ENCODE assay signal across 14 mouse cellular contexts in the genomic region with DNA sequence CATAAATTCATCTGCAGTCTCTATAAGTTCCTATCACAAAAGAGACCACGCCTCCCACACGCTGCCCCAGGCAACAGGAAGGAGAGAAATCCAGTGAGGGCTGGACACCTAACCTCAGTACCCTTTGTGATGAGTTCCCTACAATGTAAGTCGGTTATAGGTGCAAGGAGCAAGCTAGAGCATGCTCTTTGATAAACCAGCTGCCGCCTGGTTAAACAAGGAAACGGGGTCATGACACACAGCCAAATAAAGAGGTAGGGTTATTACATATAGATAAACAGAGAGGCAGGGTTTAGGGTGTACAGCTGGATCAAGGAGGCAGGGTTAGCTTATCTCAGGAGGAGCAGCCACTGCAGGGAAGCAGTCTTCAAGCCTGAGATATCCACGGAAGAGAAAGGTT. TPM values are rescaled to one million over a fixed set of nuclear protein-coding genes. Genes with fewer than 3 reads are reported as not detected.
DNase-seq lines count a peak whose midpoint lies in the region; ATAC-seq lines count a peak whose summit lies in the region.
"Had no signal": no experiment of that assay in that cellular context is flagged by ENCODE, and none has a peak within 500 bp of the region (broad histone marks: within the 10 kb centered on the region; RNA-seq: fewer than 3 reads in every experiment).

No protein-coding gene starts in this region.

- ATAC-seq in heart, embryonic 12.5 days (ENCODE audit: insufficient number of reproducible peaks, low FRiP score): peak; percentile 33; the same call in 1 of the 2 replicates
- ATAC-seq in common myeloid progenitor, adult 5-6 weeks (replicated peaks; ENCODE audit: low read depth, poor library complexity, severe bottlenecking): peak; percentile 77
- ATAC-seq in liver, embryonic 12.5 days: peak; percentile 99
- peak; percentile 95 for ATAC-seq in stomach, embryonic 15.5 days (ENCODE audit: insufficient read depth, low FRiP score, low read depth)

- H3K36me3 ChIP-seq in heart, embryonic 12.5 days: no peaks in the 10 kb centered on the region
- H3K36me3 ChIP-seq in liver, embryonic 12.5 days: no peaks in the 10 kb centered on the region
- no peaks in the 10 kb centered on the region for H3K36me3 ChIP-seq in stomach, embryonic 15.5 days

- no peak for DNase-seq in heart, adult 8-10 months (ENCODE audit: low spot score)
- DNase-seq in cerebellum, adult 8-10 months: no peak
- no peak for DNase-seq in kidney, postnatal 36 days
- no peak for DNase-seq in adrenal gland, postnatal 36 days
- DNase-seq: heart, postnatal 14 days; kidney, adult 2 months; right cerebral cortex, postnatal 14 days had no signal

- H3K27ac ChIP-seq in heart, embryonic 12.5 days (ENCODE audit: poor library complexity, severe bottlenecking): no peak overlapping the region
- peak overlapping the region; percentile 96 for H3K27ac ChIP-seq in liver, embryonic 12.5 days
- 0 out of 2 replicates have a peak overlapping the region, but pooled peaks have one; percentile 49 for H3K27ac ChIP-seq in stomach, embryonic 15.5 days
- H3K27ac ChIP-seq: macrophage had no signal

- no peaks in the 10 kb centered on the region for H3K9me3 ChIP-seq in heart, embryonic 12.5 days (replicated peaks)
- no peaks in the 10 kb centered on the region for H3K9me3 ChIP-seq in liver, embryonic 12.5 days (replicated peaks)
- H3K9me3 ChIP-seq in stomach, embryonic 15.5 days: no peaks in the 10 kb centered on the region

- H3K4me3 ChIP-seq in heart, embryonic 12.5 days: no peak overlapping the region
- H3K4me3 ChIP-seq in liver, embryonic 12.5 days: peak overlapping the region; percentile 36
- no peak overlapping the region for H3K4me3 ChIP-seq in stomach, embryonic 15.5 days (replicated peaks)

- H3K9ac ChIP-seq in heart, embryonic 12.5 days: no peak overlapping the region
- peak overlapping the region; percentile 60 for H3K9ac ChIP-seq in liver, embryonic 12.5 days
- H3K9ac ChIP-seq in stomach, embryonic 15.5 days: no peak overlapping the region

- WGBS in heart, embryonic 12.5 days: 52% methylated on average over 6 of the region's 6 CpGs
- WGBS in liver, embryonic 12.5 days (ENCODE audit: insufficient replicate concordance): 23% methylated on average over 6 of the region's 6 CpGs
- 36% methylated on average over 6 of the region's 6 CpGs for WGBS in stomach, embryonic 15.5 days

- H3K27me3 ChIP-seq in heart, embryonic 12.5 days (replicated peaks): no peaks in the 10 kb centered on the region
- H3K27me3 ChIP-seq in liver, embryonic 12.5 days (replicated peaks): no peaks in the 10 kb centered on the region
- no peaks in the 10 kb centered on the region for H3K27me3 ChIP-seq in stomach, embryonic 15.5 days (replicated peaks)

- no peak overlapping the region for H3K4me2 ChIP-seq in heart, embryonic 12.5 days
- peak overlapping the region; percentile 68 for H3K4me2 ChIP-seq in liver, embryonic 12.5 days
- no peak overlapping the region; the same call in 1 of the 2 replicates for H3K4me2 ChIP-seq in stomach, embryonic 15.5 days

- no peaks in the 10 kb centered on the region for H3K4me1 ChIP-seq in heart, embryonic 12.5 days (replicated peaks)
- H3K4me1 ChIP-seq in liver, embryonic 12.5 days: peaks cover 56% of the 10 kb centered on the region
- no peaks in the 10 kb centered on the region for H3K4me1 ChIP-seq in stomach, embryonic 15.5 days

RNA-seq across cellular contexts. Expression of gene Mgat4e, which starts 22.7 kb away (rescaled TPM):
- not detected in 2 replicates for polyA plus RNA-seq in heart, embryonic 12.5 days (2016; fragmentation: Nextera tagmentation; extraction: Ambion mirVana)
- not detected for total RNA-seq in heart, adult 8-10 months (2022)
- not detected in 2 replicates for total RNA-seq in common myeloid progenitor, adult 5-6 weeks (2017)
- not detected in 2 replicates for polyA plus RNA-seq in liver, embryonic 12.5 days (2016; fragmentation: Nextera tagmentation; extraction: Ambion mirVana)
- not detected in 2 replicates for polyA plus RNA-seq in stomach, embryonic 15.5 days (2015; fragmentation: Nextera tagmentation; extraction: Ambion mirVana)
- total RNA-seq in adrenal gland, postnatal 36 days (2021): not detected
- total RNA-seq: heart, postnatal 14 days; layer of hippocampus, postnatal 10 days; neutrophil, adult 5-6 weeks had no signal
- polyA plus RNA-seq: macrophage had no signal

RNA-seq across cellular contexts. Expression of gene Rabif, which starts 32.3 kb away (rescaled TPM):
- 32.2 and 32.8 TPM in 2 replicates for polyA plus RNA-seq in heart, embryonic 12.5 days (2016; fragmentation: Nextera tagmentation; extraction: Ambion mirVana)
- total RNA-seq in heart, adult 8-10 months (2022): 1 to 10 TPM; 7.8 to 9.3 (median 8.2) TPM
- 15.2 and 18.3 TPM in 2 replicates for total RNA-seq in common myeloid progenitor, adult 5-6 weeks (2017)
- 23.5 and 24.2 TPM in 2 replicates for polyA plus RNA-seq in liver, embryonic 12.5 days (2016; fragmentation: Nextera tagmentation; extraction: Ambion mirVana)
- polyA plus RNA-seq in stomach, embryonic 15.5 days (2015; fragmentation: Nextera tagmentation; extraction: Ambion mirVana): 37.2 and 42.7 TPM in 2 replicates
- total RNA-seq in adrenal gland, postnatal 36 days (2021): 10 to 100 TPM; 27.6 to 37.3 TPM

RNA-seq across cellular contexts. Expression of gene Kdm5b, which starts 33.2 kb away (rescaled TPM):
- 39.9 and 41.4 TPM in 2 replicates for polyA plus RNA-seq in heart, embryonic 12.5 days (2016; fragmentation: Nextera tagmentation; extraction: Ambion mirVana)
- 10 to 100 TPM; 11.0 to 11.9 (median 11.4) TPM for total RNA-seq in heart, adult 8-10 months (2022)
- 32.7 and 35.6 TPM in 2 replicates for total RNA-seq in common myeloid progenitor, adult 5-6 weeks (2017)
- 16.1 and 16.5 TPM in 2 replicates for polyA plus RNA-seq in liver, embryonic 12.5 days (2016; fragmentation: Nextera tagmentation; extraction: Ambion mirVana)
- 53.2 and 54.5 TPM in 2 replicates for polyA plus RNA-seq in stomach, embryonic 15.5 days (2015; fragmentation: Nextera tagmentation; extraction: Ambion mirVana)
- 10 to 100 TPM; 44.1 to 45.7 TPM for total RNA-seq in adrenal gland, postnatal 36 days (2021)

Comparison
In these comparisons a context has a peak if more than half of its experiments do, and no peak if none do; other contexts are left out.
1. ATAC-seq: peak in every context shown above with its lines; median percentile 99 in liver, embryonic 12.5 days; 95 in stomach, embryonic 15.5 days; 77 in common myeloid progenitor, adult 5-6 weeks; 33 in heart, embryonic 12.5 days.